Mouse (Mus musculus) heart, postnatal 0 days (tissue): ENCODE data around the gene Icam5.

ENCODE experiments used
- CTCF ChIP-seq: IDR thresholded peaks from 2 replicates; pipeline ENCODE4 v1.5.1; 2016; ENCODE audit warnings: antibody characterized with exemption, control low read depth, low read depth
- EP300 ChIP-seq: IDR thresholded peaks from 2 replicates; pipeline ENCODE4 v1.6.1; 2016; ENCODE audit warnings: antibody characterized with exemption, low read depth

DNA sequence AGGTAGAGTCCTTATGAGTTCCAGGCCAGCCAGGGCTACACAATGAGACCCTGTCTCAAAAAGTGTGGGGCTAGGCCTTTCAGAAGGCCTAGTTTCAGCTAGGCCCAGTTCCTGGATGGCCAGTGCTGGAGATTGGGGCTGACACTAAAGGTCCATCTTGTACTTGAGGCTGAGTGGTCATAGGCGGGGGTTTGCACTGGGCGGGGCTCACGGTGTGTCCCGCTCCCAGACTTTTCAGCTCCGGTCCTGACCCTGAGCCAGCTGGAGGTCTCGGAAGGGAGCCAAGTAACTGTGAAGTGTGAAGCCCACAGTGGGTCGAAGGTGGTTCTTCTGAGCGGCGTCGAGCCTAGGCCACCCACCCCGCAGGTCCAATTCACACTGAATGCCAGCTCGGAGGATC is 5.0 kb upstream of the Icam5 start:
- TF ChIP-seq EP300 (no peak), CTCF (no peak)
